Mouse (Mus musculus): Measurements from ENCODE around the gene Reps1.
"Not testable (repeated sequence)": the region's sequence is repeated elsewhere in the genome, so short reads cannot be mapped to it uniquely, and the experiment has no call there.

The Reps1 gene

DNA sequence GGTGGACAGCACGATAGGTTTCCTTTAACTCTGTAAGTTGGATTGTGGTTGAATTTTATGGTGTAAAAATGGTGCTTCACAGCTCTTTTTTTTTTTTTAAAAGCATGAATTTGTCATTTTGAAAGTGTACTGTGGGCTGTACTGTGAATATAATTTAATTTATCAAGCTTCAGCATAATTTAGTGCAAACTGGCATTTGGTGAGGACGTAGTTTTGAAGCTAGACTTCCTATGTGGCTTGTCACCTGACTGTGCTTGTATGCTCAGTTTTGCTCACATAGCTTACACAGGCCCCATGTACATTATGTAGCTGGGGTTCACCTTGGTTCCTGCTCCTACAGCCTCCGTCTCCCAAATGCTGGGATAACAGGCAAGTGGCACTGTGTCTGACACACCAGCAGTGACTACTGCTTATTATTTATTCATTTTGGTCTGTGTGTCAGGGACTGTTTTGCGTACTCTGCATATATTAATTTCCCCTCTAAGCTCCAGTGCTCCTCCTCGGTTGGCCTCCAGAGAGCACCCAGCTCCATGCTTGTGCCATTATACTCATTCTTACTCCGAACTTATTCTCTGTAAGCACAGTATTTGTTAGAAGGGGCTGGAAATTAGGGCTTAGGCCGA, 9.1 kb downstream of the Reps1 start:
- no peak for DNase-seq

GRCm38 (mm10) chr10:18066031-18066439, 10.4 kb downstream of the Reps1 start:
- DNase-seq, result no peak

GRCm38 (mm10) chr10:18067761-18068446, 12.2 kb downstream of the Reps1 start:
- DNase-seq, result no peak

DNA sequence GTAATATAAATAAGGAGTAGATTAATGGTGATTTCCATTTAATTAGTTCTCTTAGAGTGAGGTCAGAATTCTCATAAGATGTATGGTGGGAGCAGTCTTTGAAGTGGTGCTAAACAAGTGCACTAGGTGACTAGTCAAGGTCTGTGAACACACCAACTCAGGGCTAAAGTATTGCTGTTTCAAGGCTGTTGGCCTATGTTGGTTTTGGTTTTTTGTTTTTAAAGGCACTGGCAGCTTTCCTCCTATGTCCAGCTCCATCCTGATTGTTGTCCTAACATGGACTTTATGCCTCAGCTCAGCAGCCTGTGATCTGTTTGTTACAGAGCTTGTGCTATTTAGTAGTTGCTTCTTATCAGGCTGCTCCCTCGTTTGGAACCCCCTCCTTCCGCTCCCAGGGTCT, 13.2 kb downstream of the Reps1 start:
- no peak for DNase-seq

DNA sequence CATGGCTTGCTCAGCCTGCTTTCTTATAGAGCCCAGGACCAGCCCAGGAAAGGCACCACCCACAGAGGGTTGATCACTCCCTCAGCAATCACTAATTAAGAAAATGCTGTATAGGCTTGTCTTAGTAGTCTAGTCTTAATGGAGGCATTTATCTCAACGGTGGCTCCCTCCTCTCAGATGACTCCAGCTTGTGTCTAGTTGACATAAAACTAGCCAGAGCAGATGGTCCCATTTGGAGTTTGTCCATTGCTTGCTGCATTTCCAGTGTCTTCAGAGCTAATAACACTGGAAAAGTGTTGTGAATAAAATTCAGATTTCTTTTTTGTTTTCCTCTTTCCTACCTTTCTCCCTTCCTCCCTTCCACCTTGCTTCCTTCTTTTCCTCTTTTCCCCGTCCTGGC, 13.9 kb downstream of the Reps1 start:
- DNase-seq, result peak; percentile 23 to 26

GRCm38 (mm10) chr10:18070144-18070543, 14.5 kb downstream of the Reps1 start:
- peak; percentile 39 to 60 for DNase-seq

- no peak for DNase-seq
These were observed 15.0 kb downstream of the Reps1 start for GRCm38 (mm10) chr10:18070616-18071015.

GRCm38 (mm10) chr10:18072871-18073270, 17.2 kb downstream of the Reps1 start:
- DNase-seq, result no peak

- DNase-seq, result no peak
These were observed 18.9 kb downstream of the Reps1 start for GRCm38 (mm10) chr10:18074383-18075075.

DNA sequence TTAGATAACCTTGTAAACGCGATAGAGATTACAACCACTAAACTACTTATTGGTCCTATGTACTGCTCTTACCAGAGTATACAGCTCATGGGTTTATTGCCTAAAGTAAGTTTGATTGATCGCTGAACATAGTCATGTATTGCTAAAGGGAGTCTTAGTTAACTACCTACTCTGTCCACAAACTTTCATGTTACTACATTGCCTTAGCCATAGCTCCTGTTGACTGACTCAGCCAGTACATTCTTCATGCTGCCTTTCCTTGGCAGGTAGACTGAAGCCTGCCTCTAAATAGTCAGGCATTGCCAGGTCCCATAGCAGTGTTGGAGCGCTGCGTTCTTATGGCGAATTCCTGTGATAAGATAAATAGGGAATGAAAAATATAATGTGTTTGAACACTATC, 20.2 kb downstream of the Reps1 start:
- no peak for DNase-seq

GRCm38 (mm10) chr10:18081536-18081935, 25.9 kb downstream of the Reps1 start:
- DNase-seq, result no peak

GRCm38 (mm10) chr10:18082772-18083171, 27.1 kb downstream of the Reps1 start:
- DNase-seq, result no peak

GRCm38 (mm10) chr10:18090691-18091090, 35.0 kb downstream of the Reps1 start:
- DNase-seq, result no peak

- no peak for DNase-seq
These were observed 46.5 kb downstream of the Reps1 start for GRCm38 (mm10) chr10:18102166-18102565.

DNA sequence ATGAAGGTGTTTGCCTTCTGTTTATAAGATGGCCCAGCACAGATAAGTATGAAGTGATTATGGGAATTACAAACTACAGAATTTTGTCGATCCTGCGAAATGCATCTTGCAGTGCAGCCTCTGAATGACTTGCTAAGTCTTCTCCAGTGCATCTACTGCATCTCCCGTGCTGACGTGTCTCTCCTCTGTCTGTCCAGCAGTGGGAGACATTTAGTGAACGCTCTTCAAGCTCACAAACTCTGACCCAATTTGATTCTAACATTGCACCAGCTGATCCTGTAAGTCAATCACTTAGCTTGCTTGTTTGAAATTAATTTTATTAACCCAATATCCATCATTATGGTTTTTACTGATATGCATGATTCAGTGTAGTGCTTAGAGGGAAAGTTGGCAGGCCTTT, 51.8 kb downstream of the Reps1 start:
- DNase-seq, result peak; percentile 10 to 21

GRCm38 (mm10) chr10:18110940-18111339, 55.3 kb downstream of the Reps1 start:
- DNase-seq, result no peak

- no peak for DNase-seq
These were observed 57.9 kb downstream of the Reps1 start for GRCm38 (mm10) chr10:18113473-18114093.

GRCm38 (mm10) chr10:18118336-18118735, 62.7 kb downstream of the Reps1 start:
- DNase-seq, result no peak

GRCm38 (mm10) chr10:18130276-18130675, 74.6 kb downstream of the Reps1 start:
- DNase-seq, result no peak

GRCm38 (mm10) chr10:18131666-18132650, 76.3 kb downstream of the Reps1 start:
- DNase-seq, result no peak

DNA sequence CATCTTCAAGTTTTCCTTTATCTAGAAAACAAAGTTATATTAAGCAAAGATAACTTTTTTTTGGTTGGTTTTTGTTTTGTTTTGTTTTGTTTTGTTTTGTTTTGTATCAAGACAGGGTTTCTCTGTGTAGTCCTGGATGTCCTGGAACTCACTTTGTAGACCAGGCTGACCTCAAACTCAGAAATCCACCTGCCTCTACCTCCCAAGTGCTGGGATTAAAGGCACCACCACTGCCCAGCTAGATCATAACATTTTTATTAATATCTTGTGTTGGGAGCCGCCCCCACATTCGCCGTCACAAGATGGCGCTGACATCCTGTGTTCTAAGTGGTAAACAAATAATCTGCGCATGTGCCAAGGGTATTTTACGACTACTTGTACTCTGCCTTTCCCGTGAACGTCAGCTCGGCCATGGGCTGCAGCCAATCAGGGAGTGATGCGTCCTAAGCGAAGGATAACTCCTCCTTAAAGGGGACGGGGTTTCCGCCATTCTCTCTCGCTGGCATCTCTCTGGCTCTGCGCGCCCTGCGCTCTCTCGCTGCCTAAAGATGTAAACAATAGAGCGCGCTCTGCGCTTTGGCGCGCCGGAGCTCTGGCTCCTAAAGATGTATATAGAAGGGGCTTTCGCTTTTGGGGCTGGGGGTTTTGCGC, 83.3 kb downstream of the Reps1 start:
- DNase-seq, result not testable (repeated sequence)

GRCm38 (mm10) chr10:18139615-18140014, 84.0 kb downstream of the Reps1 start:
- DNase-seq, result no peak
